Mouse (Mus musculus): ENCODE measurements at regions not wholly inside any gene's neighbourhood (a gene's known extent, or its start where the extent isn't known, plus 50 kb on each side); places are given as distances from the start of the nearest gene placed in this dataset.

DNA sequence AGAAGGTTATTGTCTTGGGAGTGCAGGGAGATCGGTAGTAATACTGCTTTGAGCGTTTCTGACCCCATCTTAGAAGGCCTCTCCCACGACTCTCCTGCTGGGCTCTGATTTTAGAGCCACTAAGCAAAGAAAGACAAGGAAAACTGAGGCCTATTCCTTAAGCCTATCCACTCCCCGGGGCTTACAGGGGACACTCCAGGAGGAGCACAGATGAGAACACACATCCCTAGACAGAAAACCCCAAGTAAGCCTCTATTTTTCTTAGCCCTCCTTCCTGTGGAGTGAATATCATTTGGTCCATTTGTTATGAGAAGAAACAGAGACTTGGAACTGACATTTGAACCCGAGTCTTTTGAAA lies 67.7 kb upstream of the Ubash3b start:
- no peaks in the 10 kb centered on the region; the same call in 1 of the 2 replicates for H3K4me1 ChIP-seq (ENCODE audit: control insufficient read depth, insufficient read depth, low read length)
- no peaks in the 10 kb centered on the region for H3K27me3 ChIP-seq (ENCODE audit: control insufficient read depth, insufficient read depth, low read length)
- TF ChIP-seq POLR2A (IDR thresholded peaks at IDR 0.05; ENCODE audit: control insufficient read depth, low read depth, low read length) (no peak), CTCF (IDR thresholded peaks at IDR 0.05; ENCODE audit: control insufficient read depth, insufficient read depth, insufficient replicate concordance, low read depth, low read length) (no peak)
- H3K4me3 ChIP-seq (ENCODE audit: control insufficient read depth, low read depth, low read length): no peak overlapping the region
- H3K36me3 ChIP-seq (ENCODE audit: control insufficient read depth, insufficient read depth, low read length): no peaks in the 10 kb centered on the region
- H3K27ac ChIP-seq (ENCODE audit: control insufficient read depth, insufficient read depth, low read depth, low read length): peak overlapping the region; percentile 36; the same call in 1 of the 2 replicates

DNA sequence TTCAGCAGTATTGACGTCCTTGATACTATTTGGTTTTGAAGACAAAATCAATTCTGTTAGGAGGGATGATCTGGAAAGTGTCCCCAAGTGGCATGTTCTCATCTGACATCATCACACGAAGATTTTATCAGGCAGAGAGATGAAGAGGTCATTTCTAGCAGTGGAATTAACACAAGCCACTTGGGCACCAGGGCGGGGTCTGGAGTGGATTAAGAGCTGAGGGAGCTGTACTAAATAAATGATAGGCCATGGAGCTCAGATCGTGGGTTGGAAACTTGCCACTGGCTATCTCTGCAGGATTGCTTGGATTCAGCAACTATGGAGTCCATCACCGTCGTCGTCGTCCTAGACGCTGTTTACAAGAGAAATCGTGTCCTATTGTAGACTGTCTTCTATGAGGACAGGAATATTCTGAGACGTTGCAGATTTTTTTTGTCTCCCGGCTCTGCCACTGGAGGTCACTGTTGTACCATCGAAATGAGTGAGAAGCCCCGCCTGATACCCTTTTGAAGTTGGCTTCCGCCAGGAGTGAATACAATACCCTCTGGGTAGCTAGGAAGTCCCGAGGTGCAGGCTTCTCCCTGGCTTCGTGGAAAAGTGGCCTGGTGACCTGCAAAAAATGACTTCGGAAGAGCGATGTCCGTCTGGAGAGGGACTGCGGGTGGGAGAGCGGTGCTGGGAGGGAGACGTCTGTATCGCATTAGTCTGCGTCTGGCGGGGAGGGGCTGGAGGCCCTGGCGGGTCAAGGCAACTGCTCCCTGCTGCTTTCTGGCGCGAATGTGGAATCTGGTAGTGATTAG lies 67.1 kb upstream of the Ubash3b start:
- Histone ChIP-seq H3K27ac (ENCODE audit: control insufficient read depth, insufficient read depth, low read depth, low read length) (peak overlapping the region; percentile 36; the same call in 1 of the 2 replicates), H3K36me3 (ENCODE audit: control insufficient read depth, insufficient read depth, low read length) (no peaks in the 10 kb centered on the region), H3K27me3 (ENCODE audit: control insufficient read depth, insufficient read depth, low read length) (no peaks in the 10 kb centered on the region), H3K4me3 (ENCODE audit: control insufficient read depth, low read depth, low read length) (peak overlapping the region; percentile 79), H3K4me1 (ENCODE audit: control insufficient read depth, insufficient read depth, low read length) (no peaks in the 10 kb centered on the region; the same call in 1 of the 2 replicates)
- TF ChIP-seq CTCF (IDR thresholded peaks at IDR 0.05; ENCODE audit: control insufficient read depth, insufficient read depth, insufficient replicate concordance, low read depth, low read length) (0 out of 2 replicates have a peak, but pooled peaks have one; percentile 3), POLR2A (IDR thresholded peaks at IDR 0.05; ENCODE audit: control insufficient read depth, low read depth, low read length) (no peak)

DNA sequence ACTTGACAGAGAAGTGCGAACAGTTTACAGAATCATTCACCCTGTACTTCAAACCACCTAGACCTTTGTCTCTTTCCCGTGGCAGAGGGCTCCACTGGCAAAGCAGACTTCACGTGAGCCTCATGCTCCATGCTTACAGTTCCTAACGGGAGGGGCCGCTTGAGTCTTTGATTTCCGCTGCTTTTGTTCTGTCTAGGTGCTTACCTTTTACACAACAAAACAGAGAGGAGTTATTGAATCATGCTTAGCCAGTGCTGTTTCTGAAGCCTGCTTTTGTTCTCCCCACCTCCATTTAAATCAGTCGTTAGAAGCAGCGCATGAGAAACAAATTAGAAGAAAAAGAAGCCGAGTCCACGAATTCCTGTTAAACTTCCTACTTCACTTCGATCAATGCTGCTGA lies 61.9 kb upstream of the Ubash3b start:
- TF ChIP-seq CTCF (IDR thresholded peaks at IDR 0.05; ENCODE audit: control insufficient read depth, insufficient read depth, insufficient replicate concordance, low read depth, low read length) (no peak), POLR2A (IDR thresholded peaks at IDR 0.05; ENCODE audit: control insufficient read depth, low read depth, low read length) (no peak)
- Histone ChIP-seq H3K27ac (ENCODE audit: control insufficient read depth, insufficient read depth, low read depth, low read length) (no peak overlapping the region), H3K4me3 (ENCODE audit: control insufficient read depth, low read depth, low read length) (no peak overlapping the region), H3K27me3 (ENCODE audit: control insufficient read depth, insufficient read depth, low read length) (no peaks in the 10 kb centered on the region), H3K4me1 (ENCODE audit: control insufficient read depth, insufficient read depth, low read length) (no peaks in the 10 kb centered on the region), H3K36me3 (ENCODE audit: control insufficient read depth, insufficient read depth, low read length) (no peaks in the 10 kb centered on the region)

DNA sequence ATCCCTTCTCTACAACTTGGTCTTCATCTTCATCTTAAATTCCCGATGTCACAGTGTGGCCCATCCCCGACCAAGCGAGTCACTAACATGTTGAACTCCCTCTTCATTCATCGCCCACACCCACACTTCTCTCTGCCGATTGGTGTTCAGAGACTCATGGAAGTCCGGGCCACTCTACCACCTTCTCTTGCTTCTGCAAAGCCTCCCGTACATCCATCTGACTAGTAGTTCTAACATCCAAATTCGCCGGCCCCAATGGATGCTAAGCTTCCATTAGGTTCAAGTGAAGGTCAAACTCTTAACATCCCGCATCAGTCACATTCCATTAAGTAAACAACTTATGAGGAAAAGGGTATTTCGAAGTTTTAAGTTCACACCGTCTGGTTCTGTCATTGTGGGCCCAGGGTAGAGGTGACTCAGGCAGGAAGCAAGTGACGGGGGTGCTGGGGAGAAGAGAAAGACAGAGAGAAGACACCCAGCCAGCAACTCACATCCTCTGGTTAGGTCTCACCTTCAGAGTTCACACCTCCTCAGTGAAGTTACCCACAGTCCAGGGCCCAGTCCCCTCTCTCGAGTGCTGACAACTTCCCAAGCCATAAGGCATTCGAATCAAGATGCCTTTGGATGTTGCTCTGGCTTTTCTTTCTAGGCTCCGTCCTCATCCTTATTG lies 61.0 kb upstream of the Ubash3b start:
- no peaks in the 10 kb centered on the region for H3K27me3 ChIP-seq (ENCODE audit: control insufficient read depth, insufficient read depth, low read length)
- H3K27ac ChIP-seq (ENCODE audit: control insufficient read depth, insufficient read depth, low read depth, low read length): no peak overlapping the region
- TF ChIP-seq POLR2A (IDR thresholded peaks at IDR 0.05; ENCODE audit: control insufficient read depth, low read depth, low read length): no peak
- TF ChIP-seq CTCF (IDR thresholded peaks at IDR 0.05; ENCODE audit: control insufficient read depth, insufficient read depth, insufficient replicate concordance, low read depth, low read length): no peak
- no peak overlapping the region for H3K4me3 ChIP-seq (ENCODE audit: control insufficient read depth, low read depth, low read length)
- no peaks in the 10 kb centered on the region for H3K36me3 ChIP-seq (ENCODE audit: control insufficient read depth, insufficient read depth, low read length)
- no peaks in the 10 kb centered on the region for H3K4me1 ChIP-seq (ENCODE audit: control insufficient read depth, insufficient read depth, low read length)

DNA sequence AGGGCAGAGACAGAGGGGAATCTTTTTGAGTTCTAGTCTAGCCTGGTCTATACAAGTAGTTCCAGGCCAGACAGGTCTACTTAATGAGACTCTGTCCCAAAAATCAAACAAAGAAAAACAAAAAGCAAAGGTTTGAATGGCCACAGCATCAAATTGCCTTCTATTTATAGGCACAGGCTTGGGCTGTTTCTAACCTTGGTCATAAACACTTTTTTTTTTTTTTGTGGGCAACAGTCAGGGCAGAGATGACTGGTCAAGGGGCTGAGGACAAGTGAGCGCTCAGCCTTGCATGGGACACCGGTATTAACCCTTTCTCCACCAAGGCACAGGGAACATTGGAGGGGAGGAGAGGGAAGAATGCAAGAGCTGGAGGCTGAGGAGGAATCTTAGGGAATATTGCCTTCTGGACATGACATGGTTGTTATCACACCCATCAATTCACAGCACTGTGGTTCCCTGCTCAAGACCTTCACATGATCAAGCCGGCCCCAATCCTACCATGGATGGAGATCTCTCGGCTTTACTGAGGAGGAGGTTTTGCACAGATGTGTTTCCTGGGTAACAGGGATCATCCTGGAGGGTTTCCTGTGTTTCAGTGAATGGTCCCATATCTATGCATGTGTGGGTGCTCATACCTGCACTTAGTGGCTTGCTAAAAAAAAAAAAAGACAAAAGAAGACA lies 59.8 kb upstream of the Ubash3b start:
- Histone ChIP-seq H3K27me3 (ENCODE audit: control insufficient read depth, insufficient read depth, low read length) (no peaks in the 10 kb centered on the region), H3K36me3 (ENCODE audit: control insufficient read depth, insufficient read depth, low read length) (no peaks in the 10 kb centered on the region), H3K4me3 (ENCODE audit: control insufficient read depth, low read depth, low read length) (no peak overlapping the region), H3K27ac (ENCODE audit: control insufficient read depth, insufficient read depth, low read depth, low read length) (no peak overlapping the region), H3K4me1 (ENCODE audit: control insufficient read depth, insufficient read depth, low read length) (peaks cover 3% of the 10 kb centered on the region)
- TF ChIP-seq CTCF (IDR thresholded peaks at IDR 0.05; ENCODE audit: control insufficient read depth, insufficient read depth, insufficient replicate concordance, low read depth, low read length) (no peak), POLR2A (IDR thresholded peaks at IDR 0.05; ENCODE audit: control insufficient read depth, low read depth, low read length) (no peak)

DNA sequence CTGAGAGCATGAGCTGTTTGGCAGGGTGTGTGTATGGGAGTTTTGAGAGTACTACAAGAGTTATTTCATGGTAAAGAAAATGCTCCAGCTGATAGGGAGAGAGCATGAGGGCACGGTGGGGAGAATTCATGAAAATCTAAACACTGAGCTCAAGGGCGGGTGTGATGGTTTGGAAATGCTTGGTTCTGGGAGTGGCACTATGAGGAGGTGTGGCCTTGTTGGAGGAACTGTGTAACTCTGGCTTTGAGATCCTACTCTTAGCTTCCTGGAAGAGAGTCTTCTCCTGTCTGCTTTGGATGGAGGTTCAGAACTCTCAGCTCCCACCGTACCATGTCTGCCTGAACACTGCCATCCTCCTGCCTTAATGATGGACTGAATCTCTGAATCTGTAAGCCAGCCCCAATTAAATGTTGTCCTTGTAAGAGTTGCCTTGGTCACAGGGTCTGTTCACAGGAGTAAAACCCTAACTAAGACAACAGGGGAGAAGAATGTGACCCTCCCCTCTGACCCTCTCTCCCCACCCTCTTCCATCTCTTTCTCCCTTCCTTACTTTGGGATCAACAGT lies 58.7 kb upstream of the Ubash3b start:
- H3K27me3 ChIP-seq (ENCODE audit: control insufficient read depth, insufficient read depth, low read length): no peaks in the 10 kb centered on the region
- no peaks in the 10 kb centered on the region for H3K36me3 ChIP-seq (ENCODE audit: control insufficient read depth, insufficient read depth, low read length)
- H3K4me1 ChIP-seq (ENCODE audit: control insufficient read depth, insufficient read depth, low read length): peaks cover 3% of the 10 kb centered on the region
- TF ChIP-seq CTCF (IDR thresholded peaks at IDR 0.05; ENCODE audit: control insufficient read depth, insufficient read depth, insufficient replicate concordance, low read depth, low read length): no peak
- no peak for TF ChIP-seq POLR2A (IDR thresholded peaks at IDR 0.05; ENCODE audit: control insufficient read depth, low read depth, low read length)
- no peak overlapping the region for H3K27ac ChIP-seq (ENCODE audit: control insufficient read depth, insufficient read depth, low read depth, low read length)
- H3K4me3 ChIP-seq (ENCODE audit: control insufficient read depth, low read depth, low read length): no peak overlapping the region

DNA sequence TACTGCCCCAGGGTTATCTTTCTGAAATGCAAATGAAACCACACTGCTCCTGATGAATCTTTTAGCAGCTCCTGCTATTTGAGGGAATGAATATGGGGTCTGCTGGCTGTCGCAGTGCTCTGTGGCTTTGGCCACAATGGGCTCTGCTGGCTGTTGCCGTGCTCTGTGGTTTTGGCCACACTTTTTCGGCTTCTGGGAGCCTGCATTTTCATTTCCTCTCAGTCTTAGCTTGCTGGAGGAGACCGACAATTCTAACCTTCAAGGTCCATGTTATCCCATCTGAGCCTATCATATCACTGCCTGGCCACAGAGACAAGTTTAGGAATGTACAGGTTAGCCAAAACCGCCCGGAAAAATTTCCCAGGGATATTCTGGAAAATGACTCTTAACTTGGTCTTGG lies 57.2 kb upstream of the Ubash3b start:
- H3K27me3 ChIP-seq (ENCODE audit: control insufficient read depth, insufficient read depth, low read length): no peaks in the 10 kb centered on the region
- peaks cover 3% of the 10 kb centered on the region for H3K4me1 ChIP-seq (ENCODE audit: control insufficient read depth, insufficient read depth, low read length)
- H3K36me3 ChIP-seq (ENCODE audit: control insufficient read depth, insufficient read depth, low read length): no peaks in the 10 kb centered on the region
- H3K27ac ChIP-seq (ENCODE audit: control insufficient read depth, insufficient read depth, low read depth, low read length): no peak overlapping the region
- TF ChIP-seq POLR2A (IDR thresholded peaks at IDR 0.05; ENCODE audit: control insufficient read depth, low read depth, low read length) (no peak), CTCF (IDR thresholded peaks at IDR 0.05; ENCODE audit: control insufficient read depth, insufficient read depth, insufficient replicate concordance, low read depth, low read length) (no peak)
- no peak overlapping the region for H3K4me3 ChIP-seq (ENCODE audit: control insufficient read depth, low read depth, low read length)
